Mouse (Mus musculus): Measurements from ENCODE around the gene Olfr1276. TPM values are rescaled to one million over a fixed set of nuclear protein-coding genes. Genes with fewer than 3 reads are reported as not detected.

Olfr1276 gene
- not detected in 2 replicates for total RNA-seq (2021)
- long read RNA-seq, experiment 1: 0 reads
- long read RNA-seq, experiment 2: 0 reads

DNA sequence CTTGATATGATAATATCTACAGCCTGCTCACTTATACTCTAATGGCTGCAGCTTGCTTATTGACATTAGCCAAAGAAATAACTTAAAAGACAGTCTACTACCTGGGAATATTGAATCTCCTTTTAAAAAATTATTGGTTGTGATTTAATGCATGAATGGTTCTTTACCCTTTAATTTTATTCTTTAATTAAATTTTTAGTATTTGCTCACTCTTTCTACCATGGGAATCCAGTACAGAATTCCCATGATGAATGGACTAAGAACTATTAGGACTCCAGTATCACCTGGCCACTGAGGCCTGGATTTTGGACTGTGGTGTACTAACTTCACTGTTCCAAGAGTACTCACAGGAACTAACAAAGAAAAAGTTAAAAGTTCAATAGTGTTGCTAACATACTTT, at the start of gene Olfr1276:
Gene Olfr1276 (plus strand): TSS at position 301 of the 400 bp plus-strand sequence.
- DNase-seq: no peak

DNA sequence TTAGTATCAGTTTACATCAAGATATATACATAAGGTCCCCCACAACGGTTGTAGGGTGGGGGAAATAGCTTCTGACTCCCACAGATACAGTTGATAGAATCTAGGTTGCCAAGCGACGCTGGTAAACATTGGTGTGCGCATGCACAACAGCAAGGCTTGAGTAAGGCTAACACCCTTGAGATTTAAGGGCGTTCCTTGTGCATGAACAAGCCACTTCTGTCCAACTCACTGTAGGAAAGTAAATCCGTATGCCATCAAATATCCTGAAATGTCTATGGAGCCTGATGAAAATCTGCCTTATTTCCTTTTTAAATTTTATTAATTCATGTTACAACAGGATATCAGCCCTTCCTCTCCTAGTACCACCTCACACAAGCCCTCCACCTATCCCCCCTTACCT, 24.8 kb upstream of the Olfr1276 start, which contains the start of gene 4930430A15Rik:
Gene 4930430A15Rik (minus strand): TSS at position 101 of the 400 bp plus-strand sequence.
- no peak for DNase-seq

DNA sequence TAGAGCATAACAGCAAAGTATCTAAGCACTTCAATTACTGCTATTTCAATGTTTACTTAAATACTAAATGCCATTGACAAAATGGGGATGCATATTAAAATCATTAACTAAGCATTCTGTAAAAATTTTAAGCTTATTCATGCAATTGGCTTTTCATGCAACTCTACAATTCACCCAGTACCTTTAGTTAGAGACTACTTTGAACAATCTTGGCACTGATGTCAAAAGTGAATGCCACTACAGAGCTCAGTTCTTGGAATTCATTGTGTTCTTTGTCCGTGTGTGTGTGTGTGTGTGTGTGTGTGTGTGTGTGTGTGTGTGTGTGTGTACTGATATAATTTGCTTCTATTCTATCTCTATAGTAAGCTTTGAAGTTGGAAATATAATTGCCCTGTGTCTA, 19.1 kb upstream of the Olfr1276 start, which contains the start of gene Olfr1275:
Gene Olfr1275 (minus strand): TSS at position 101 of the 400 bp plus-strand sequence.
- no peak for DNase-seq

DNA sequence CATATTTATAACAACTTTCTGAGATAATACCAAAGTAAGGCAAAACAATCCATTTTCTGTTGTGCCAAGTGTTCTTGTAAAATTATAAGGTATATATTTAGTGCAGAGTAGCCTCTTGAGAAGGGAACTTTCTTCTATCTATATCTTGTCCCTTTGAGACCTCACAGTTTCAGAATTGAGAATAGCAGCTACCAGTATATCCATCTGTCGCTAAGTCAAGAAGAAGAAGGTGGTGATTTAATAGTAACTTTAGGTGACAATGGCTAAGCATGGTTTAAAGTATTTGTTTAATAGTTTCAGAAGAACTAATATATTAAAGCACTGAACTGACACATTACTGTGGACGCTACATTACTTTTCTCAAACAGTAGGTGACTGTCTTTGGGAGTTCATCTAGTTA, 19.7 kb downstream of the Olfr1276 start, which contains the start of gene Olfr1277:
Gene Olfr1277 (minus strand): TSS at position 101 of the 400 bp plus-strand sequence.
- no peak for DNase-seq

DNA sequence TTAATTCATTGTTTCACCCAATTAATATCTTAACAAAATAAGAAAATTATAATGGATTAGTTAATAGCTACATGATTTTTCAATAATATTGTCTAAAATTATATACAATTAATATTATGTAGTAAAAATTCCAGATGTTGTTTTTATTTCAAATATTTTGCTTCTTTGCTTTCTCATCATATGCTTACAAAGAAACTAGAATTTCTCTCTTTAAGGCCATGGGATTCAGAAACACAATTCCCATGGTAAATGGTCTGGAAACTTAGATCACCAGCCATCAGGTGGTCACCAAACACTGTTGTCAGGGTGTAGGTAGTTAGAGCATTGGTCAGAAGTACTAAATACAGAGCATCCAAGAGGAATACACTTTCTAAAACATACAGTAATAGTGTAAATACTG, 35.5 kb downstream of the Olfr1276 start, which contains the start of gene Olfr1278:
Gene Olfr1278 (plus strand): TSS at position 301 of the 400 bp plus-strand sequence.
- DNase-seq: no peak

DNA sequence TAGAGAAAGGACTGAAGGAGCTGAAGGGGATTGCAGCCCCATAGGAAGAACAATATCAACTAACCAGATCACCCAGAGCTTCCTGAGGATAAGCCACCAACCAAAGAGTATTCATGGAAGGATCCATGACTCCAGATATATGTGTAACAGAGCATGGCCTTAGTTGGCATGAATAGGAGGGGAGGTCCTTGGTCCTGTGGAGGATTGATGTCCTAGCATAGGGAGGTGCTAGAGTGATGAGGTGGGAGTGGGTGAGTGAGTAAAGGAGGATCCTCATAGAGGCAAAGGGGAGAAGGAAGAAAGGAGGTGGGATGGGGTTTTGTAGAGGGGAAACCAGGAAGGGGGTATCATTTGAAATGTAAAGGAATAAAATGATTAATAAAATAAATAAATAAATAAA, 44.2 kb downstream of the Olfr1276 start:
- DNase-seq: no peak

DNA sequence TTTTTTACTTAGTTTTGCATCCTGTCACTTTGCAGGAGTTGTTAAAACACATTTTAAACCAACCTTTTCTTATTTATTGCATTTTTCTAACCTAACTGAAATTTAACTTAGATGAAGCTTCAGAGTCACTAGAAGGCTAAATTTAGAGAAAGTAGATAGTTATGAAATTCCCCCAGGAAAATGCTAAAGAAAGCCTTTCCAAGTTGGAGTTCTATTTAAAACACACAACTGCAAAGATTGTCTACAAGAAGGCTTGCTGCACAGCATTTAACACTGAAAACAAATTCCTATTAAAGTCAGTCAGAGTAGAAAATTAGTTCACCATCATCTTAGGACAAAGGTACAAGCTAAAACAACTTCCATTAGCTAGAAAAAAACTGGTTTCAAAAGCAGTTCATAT, 46.1 kb downstream of the Olfr1276 start, which contains the start of gene Olfr1279:
Gene Olfr1279 (plus strand): TSS at position 262 of the 400 bp plus-strand sequence.
- DNase-seq: no peak

Other genes with a start within 250 kb of the Olfr1276 start
- not detected in 2 replicates for gene Gm13941, start 148.5 kb upstream of the Olfr1276 start, total RNA-seq (2021)
- gene Gm15130, start 101.6 kb upstream of the Olfr1276 start, total RNA-seq (2021): not detected in 2 replicates
- not detected in 2 replicates for gene 4930430A15Rik, start 24.9 kb upstream of the Olfr1276 start, total RNA-seq (2021)
- not detected in 2 replicates for gene Olfr1275, start 19.2 kb upstream of the Olfr1276 start, total RNA-seq (2021)
- gene Olfr1277, start 19.6 kb downstream of the Olfr1276 start, total RNA-seq (2021): not detected in 2 replicates
- not detected in 2 replicates for gene Olfr1278, start 35.6 kb downstream of the Olfr1276 start, total RNA-seq (2021)
- not detected in 2 replicates for gene Olfr1279, start 46.1 kb downstream of the Olfr1276 start, total RNA-seq (2021)
- not detected in 2 replicates for gene Olfr1280, start 59.5 kb downstream of the Olfr1276 start, total RNA-seq (2021)
- gene Olfr1281, start 72.0 kb downstream of the Olfr1276 start, total RNA-seq (2021): not detected in 2 replicates
- gene Olfr1282, start 81.6 kb downstream of the Olfr1276 start, total RNA-seq (2021): not detected in 2 replicates
- gene Olfr1283, start 112.3 kb downstream of the Olfr1276 start, total RNA-seq (2021): not detected in 2 replicates
- gene Olfr1284, start 121.0 kb downstream of the Olfr1276 start, total RNA-seq (2021): not detected in 2 replicates
- not detected in 2 replicates for gene Olfr1286, start 168.6 kb downstream of the Olfr1276 start, total RNA-seq (2021)
- not detected in 2 replicates for gene Olfr1287, start 194.6 kb downstream of the Olfr1276 start, total RNA-seq (2021)
- gene Olfr1288, start 219.6 kb downstream of the Olfr1276 start, total RNA-seq (2021): not detected in 2 replicates
- gene Olfr1289, start 226.3 kb downstream of the Olfr1276 start, total RNA-seq (2021): not detected in 2 replicates
- not detected in 2 replicates for gene Olfr1290, start 239.3 kb downstream of the Olfr1276 start, total RNA-seq (2021)
- not detected in 2 replicates for gene Olfr1291-ps1, start 242.7 kb downstream of the Olfr1276 start, total RNA-seq (2021)